Mouse (Mus musculus) frontal cortex, postnatal 10 days (tissue): ENCODE data around the gene Hyal3.

Experiments used
- DNase-seq, 2 experiments: peaks; one replicate each; pipeline ENCODE4 v3.0.0; 2022; ENCODE audit warnings: low spot score in 2 of 2, mixed read lengths in 1 of 2

The Hyal3 gene

GRCm38 (mm10) chr9:107594281-107595062, 13.9 kb downstream of the Hyal3 start:
- no peak for DNase-seq

- no peak for DNase-seq
Measured at GRCm38 (mm10) chr9:107596619-107597569, 16.3 kb downstream of the Hyal3 start.

- no peak for DNase-seq
Measured at GRCm38 (mm10) chr9:107598385-107598784, 17.8 kb downstream of the Hyal3 start.

DNA sequence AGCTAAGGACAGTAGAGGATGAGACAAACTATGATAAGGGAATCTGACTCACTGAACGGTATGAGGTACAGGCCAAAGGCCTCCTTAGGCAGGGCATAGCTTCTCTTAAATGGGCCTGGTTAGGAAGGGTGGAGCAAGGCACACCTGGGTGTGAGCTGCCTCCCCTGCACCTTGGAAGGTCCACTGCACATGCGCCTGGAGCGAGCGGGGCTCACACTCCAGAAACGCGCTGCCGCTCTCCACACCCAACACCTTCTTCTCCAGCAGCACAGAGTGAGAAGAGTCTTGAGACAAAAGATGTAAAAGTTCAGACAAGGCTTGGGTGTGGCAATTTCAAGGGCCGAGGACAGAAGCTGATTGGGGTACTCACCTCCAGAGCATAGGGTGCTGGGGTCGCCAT, 18.8 kb downstream of the Hyal3 start:
- no peak for DNase-seq

DNA sequence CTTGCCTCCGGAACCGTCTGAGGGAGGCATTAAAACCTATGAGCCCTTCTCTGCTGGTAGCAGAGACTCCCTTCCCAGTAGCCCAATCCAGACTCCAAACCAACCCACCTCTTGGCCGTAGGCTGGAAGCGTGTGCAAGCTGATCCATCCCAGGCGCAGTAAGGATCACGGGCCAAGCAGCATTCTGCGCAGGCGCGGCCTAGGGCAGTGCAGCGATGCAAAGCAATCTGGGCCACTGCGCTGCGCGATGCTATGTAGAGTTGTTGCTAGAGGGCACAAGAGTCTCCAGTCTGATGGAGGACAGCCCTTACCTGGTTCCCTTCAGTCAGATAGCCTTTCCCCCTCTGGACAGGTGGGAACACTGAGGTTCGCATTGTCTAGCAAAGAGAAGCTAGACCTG, 19.2 kb downstream of the Hyal3 start:
- no peak for DNase-seq

GRCm38 (mm10) chr9:107600745-107601144, 20.1 kb downstream of the Hyal3 start:
- no peak for DNase-seq

- DNase-seq = no peak
Measured at GRCm38 (mm10) chr9:107601275-107601674, 20.7 kb downstream of the Hyal3 start.

GRCm38 (mm10) chr9:107602068-107602648, 21.5 kb downstream of the Hyal3 start:
- peak; percentile 78 to 91 for DNase-seq

DNA sequence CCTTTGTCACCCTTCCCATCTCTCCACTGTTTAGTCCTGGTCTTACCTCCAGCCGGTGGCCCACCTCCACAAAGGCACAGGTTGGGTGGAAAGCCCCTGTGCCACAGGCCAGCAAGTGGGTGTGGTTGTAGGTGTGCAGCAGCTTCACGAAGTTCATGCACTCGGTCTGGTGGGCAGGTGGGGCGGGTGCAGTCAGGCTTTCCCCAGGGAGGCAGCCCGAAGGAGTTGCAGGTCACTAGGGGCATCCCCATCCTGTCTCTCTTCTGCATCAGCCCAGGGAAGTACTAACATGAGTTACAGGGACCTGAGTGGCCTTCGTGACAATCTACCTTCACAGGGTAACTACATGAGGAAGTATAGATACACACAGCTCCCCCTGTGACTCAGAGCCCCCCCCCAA, 22.6 kb downstream of the Hyal3 start:
- DNase-seq = no peak

- DNase-seq = no peak
Measured at GRCm38 (mm10) chr9:107605041-107605661, 24.5 kb downstream of the Hyal3 start.

GRCm38 (mm10) chr9:107606591-107606990, 26.0 kb downstream of the Hyal3 start:
- no peak for DNase-seq

DNA sequence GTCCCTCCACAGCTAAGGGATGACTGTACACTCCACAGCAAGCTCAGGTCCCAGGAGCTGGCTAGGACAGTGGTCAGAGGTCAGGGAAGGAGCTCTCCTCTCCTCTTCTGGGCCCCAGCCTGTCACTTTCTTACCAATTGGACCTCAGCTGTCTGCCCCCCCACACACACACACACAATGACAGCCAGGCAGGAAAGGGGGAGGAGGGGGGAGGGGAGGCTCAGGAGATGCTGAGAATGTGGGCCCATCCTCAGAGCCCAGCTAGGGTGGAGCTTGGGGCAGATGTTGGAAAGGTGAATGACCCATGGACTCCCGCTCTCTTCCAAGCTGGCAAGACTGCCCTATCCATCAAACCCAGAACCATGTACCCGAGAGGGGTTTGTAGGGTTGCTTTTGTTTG, 26.4 kb downstream of the Hyal3 start:
- no peak for DNase-seq

DNA sequence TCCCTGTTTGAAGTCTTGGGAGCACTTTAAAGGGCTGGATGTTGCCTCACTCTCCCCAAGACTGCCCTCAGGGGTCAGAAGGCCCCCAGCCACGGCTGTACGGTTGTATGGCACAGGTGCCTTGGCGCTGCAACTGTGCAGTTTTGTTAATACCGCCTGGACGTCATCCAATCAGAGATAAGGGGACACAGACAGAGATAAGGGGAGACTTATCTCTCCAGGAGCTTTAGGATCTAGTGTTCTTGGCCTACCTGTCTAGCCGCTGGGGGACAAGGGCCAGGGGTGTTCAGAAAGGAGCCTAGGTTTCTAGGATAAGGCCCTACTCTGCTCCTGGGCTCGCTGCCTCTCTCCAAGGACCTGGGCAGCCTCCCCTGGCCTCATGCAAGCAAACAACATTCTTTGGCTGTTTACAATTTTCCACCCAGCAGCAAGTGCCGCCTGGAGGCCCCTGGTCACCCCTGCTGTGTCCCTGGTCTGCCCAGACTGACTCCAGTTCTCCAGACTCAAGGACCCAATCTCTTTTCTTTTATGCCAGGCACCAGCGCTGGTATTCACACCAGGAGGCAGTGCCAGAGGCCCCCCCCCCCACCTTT, 27.1 kb downstream of the Hyal3 start:
- no peak for DNase-seq

- no peak for DNase-seq
Measured at GRCm38 (mm10) chr9:107608741-107609432, 28.3 kb downstream of the Hyal3 start, which contains the start of gene Sema3b. TSS of gene Sema3b (minus strand) at chr9:107609229.

- DNase-seq = no peak
Measured at GRCm38 (mm10) chr9:107609433-107609830, 28.8 kb downstream of the Hyal3 start.

GRCm38 (mm10) chr9:107611456-107612190, 31.0 kb downstream of the Hyal3 start:
- DNase-seq = no peak

GRCm38 (mm10) chr9:107612191-107612944, 31.8 kb downstream of the Hyal3 start:
- DNase-seq = peak; percentile 95 to 99

- DNase-seq = no peak
Measured at GRCm38 (mm10) chr9:107612945-107613569, 32.4 kb downstream of the Hyal3 start.

DNA sequence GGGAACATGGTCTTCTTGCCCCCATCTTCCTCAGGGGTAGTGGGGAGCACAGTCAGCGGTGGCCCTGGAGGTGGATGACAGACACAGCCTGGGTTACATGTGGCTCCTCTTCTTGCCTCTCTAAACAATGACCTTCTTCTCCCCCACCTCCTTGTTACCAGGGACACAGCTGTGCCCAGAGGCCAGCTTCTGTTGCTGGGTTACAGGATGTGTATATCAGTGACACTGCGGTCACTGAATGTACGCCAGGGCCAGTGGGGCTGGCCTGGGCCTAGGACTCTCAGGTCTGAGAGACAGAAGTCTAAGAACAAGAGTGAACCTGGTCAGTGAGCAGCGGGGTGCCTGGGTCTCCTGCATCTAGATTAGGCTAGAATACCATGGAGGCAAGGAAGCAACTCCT, 34.4 kb downstream of the Hyal3 start:
- DNase-seq = no peak
